Comparison of ENCODE assay signal across 12 mouse cellular contexts in genomic region chr10:92164648-92164960, GRCm38 (mm10).
DNase-seq lines count a peak whose midpoint lies in the region; ATAC-seq lines count a peak whose summit lies in the region.
"Had no signal": no experiment of that assay in that cellular context is flagged by ENCODE, and none has a peak within 500 bp of the region (broad histone marks: within the 10 kb centered on the region; RNA-seq: fewer than 3 reads in every experiment).

No protein-coding gene starts in this region.

- WGBS in heart, embryonic 12.5 days = 53% methylated on average over 3 of the region's 3 CpGs
- WGBS in embryonic facial prominence, embryonic 12.5 days = 36% methylated on average over 3 of the region's 3 CpGs
- 22% methylated on average over 3 of the region's 3 CpGs for WGBS in hindbrain, embryonic 13.5 days
- 10% methylated on average over 3 of the region's 3 CpGs for WGBS in midbrain, embryonic 16.5 days

- peak overlapping the region; percentile 23; the same call in 1 of the 2 replicates for H3K4me3 ChIP-seq in heart, embryonic 12.5 days
- peak overlapping the region; percentile 21 for H3K4me3 ChIP-seq in embryonic facial prominence, embryonic 12.5 days
- peak overlapping the region; percentile 68 for H3K4me3 ChIP-seq in hindbrain, embryonic 13.5 days
- peak overlapping the region; percentile 66 for H3K4me3 ChIP-seq in midbrain, embryonic 16.5 days (ENCODE audit: low read depth, low read length)
- H3K4me3 ChIP-seq: liver, embryonic 13.5 days had no signal

- H3K4me2 ChIP-seq in heart, embryonic 12.5 days = peak overlapping the region; percentile 18
- peak overlapping the region; percentile 26; the same call in 1 of the 2 replicates for H3K4me2 ChIP-seq in embryonic facial prominence, embryonic 12.5 days (replicated peaks)
- H3K4me2 ChIP-seq in hindbrain, embryonic 13.5 days = peak overlapping the region; percentile 64
- H3K4me2 ChIP-seq in midbrain, embryonic 16.5 days (ENCODE audit: low read length) = peak overlapping the region; percentile 57
- H3K4me2 ChIP-seq: liver, embryonic 13.5 days had no signal

- intact Hi-C loops in heart, postnatal 14 days (cut with DNase I) = no loop called here
- intact Hi-C loops in left cerebral cortex, postnatal 4 days (cut with DNase I) = no loop called here

- no peak for ATAC-seq in heart, embryonic 12.5 days (ENCODE audit: insufficient number of reproducible peaks, low FRiP score)
- no peak for ATAC-seq in embryonic facial prominence, embryonic 12.5 days (ENCODE audit: insufficient number of reproducible peaks, insufficient read depth, low FRiP score, low TSS enrichment)
- peak; percentile 47 for ATAC-seq in hindbrain, embryonic 13.5 days (ENCODE audit: low FRiP score)
- ATAC-seq in midbrain, embryonic 16.5 days = peak; percentile 43; the same call in 1 of the 2 replicates
- no peak for ATAC-seq in monocyte, adult 5-6 weeks (replicated peaks; ENCODE audit: insufficient number of reproducible peaks, low FRiP score, low TSS enrichment, poor library complexity, severe bottlenecking)

- H3K9me3 ChIP-seq in heart, embryonic 12.5 days (replicated peaks) = no peaks in the 10 kb centered on the region
- no peaks in the 10 kb centered on the region for H3K9me3 ChIP-seq in embryonic facial prominence, embryonic 12.5 days
- H3K9me3 ChIP-seq in hindbrain, embryonic 13.5 days = no peaks in the 10 kb centered on the region
- H3K9me3 ChIP-seq in midbrain, embryonic 16.5 days (replicated peaks; ENCODE audit: control insufficient read depth, low read length, poor library complexity, severe bottlenecking) = no peaks in the 10 kb centered on the region
- H3K9me3 ChIP-seq: liver, embryonic 13.5 days had no signal

- peaks cover 11% of the 10 kb centered on the region for H3K27me3 ChIP-seq in heart, embryonic 12.5 days (replicated peaks)
- no peaks in the 10 kb centered on the region; the same call in 1 of the 2 replicates for H3K27me3 ChIP-seq in embryonic facial prominence, embryonic 12.5 days
- H3K27me3 ChIP-seq in hindbrain, embryonic 13.5 days = no peaks in the 10 kb centered on the region; the same call in 1 of the 2 replicates
- H3K27me3 ChIP-seq in midbrain, embryonic 16.5 days (ENCODE audit: control insufficient read depth, insufficient read depth, low read depth, low read length) = no peaks in the 10 kb centered on the region

- H3K27ac ChIP-seq in heart, embryonic 12.5 days (ENCODE audit: poor library complexity, severe bottlenecking) = no peak overlapping the region
- 0 out of 2 replicates have a peak overlapping the region, but pooled peaks have one; percentile 30 for H3K27ac ChIP-seq in embryonic facial prominence, embryonic 12.5 days
- H3K27ac ChIP-seq in hindbrain, embryonic 13.5 days = peak overlapping the region; percentile 99
- peak overlapping the region; percentile 97 for H3K27ac ChIP-seq in midbrain, embryonic 16.5 days (ENCODE audit: low read length)
- H3K27ac ChIP-seq: liver, embryonic 13.5 days; macrophage had no signal

- no peak overlapping the region for H3K9ac ChIP-seq in heart, embryonic 12.5 days
- no peak overlapping the region; the same call in 1 of the 2 replicates for H3K9ac ChIP-seq in embryonic facial prominence, embryonic 12.5 days
- H3K9ac ChIP-seq in hindbrain, embryonic 13.5 days = peak overlapping the region; percentile 93
- H3K9ac ChIP-seq in midbrain, embryonic 16.5 days (ENCODE audit: low read depth, low read length) = peak overlapping the region; percentile 96
- H3K9ac ChIP-seq: liver, embryonic 13.5 days had no signal

- DNase-seq in heart, postnatal 14 days = no peak
- DNase-seq in liver = no peak
- no peak for DNase-seq in left cerebral cortex, postnatal 4 days
- DNase-seq: gastrocnemius, postnatal 25 days; heart, postnatal 10 days; liver, embryonic 13.5 days had no signal

- no peaks in the 10 kb centered on the region for H3K36me3 ChIP-seq in heart, embryonic 12.5 days
- H3K36me3 ChIP-seq in embryonic facial prominence, embryonic 12.5 days = no peaks in the 10 kb centered on the region
- no peaks in the 10 kb centered on the region for H3K36me3 ChIP-seq in hindbrain, embryonic 13.5 days
- H3K36me3 ChIP-seq in midbrain, embryonic 16.5 days (ENCODE audit: control insufficient read depth, insufficient read depth, low read length) = no peaks in the 10 kb centered on the region
- H3K36me3 ChIP-seq: liver, embryonic 13.5 days had no signal

- 0 out of 2 replicates have a peak, but pooled peaks cover 7% of the 10 kb centered on the region for H3K4me1 ChIP-seq in heart, embryonic 12.5 days (replicated peaks)
- H3K4me1 ChIP-seq in embryonic facial prominence, embryonic 12.5 days = no peaks in the 10 kb centered on the region
- H3K4me1 ChIP-seq in hindbrain, embryonic 13.5 days (replicated peaks) = peaks cover 18% of the 10 kb centered on the region
- peaks cover 5% of the 10 kb centered on the region for H3K4me1 ChIP-seq in midbrain, embryonic 16.5 days (ENCODE audit: control insufficient read depth, insufficient read depth, low read length)
- H3K4me1 ChIP-seq: liver, embryonic 13.5 days had no signal

Comparison
In these comparisons a context has a peak if more than half of its experiments do, and no peak if none do; other contexts are left out.
1. ATAC-seq: peak in hindbrain, embryonic 13.5 days (single experiment) and midbrain, embryonic 16.5 days (single experiment); none in heart, embryonic 12.5 days (single experiment), embryonic facial prominence, embryonic 12.5 days (single experiment) and monocyte, adult 5-6 weeks (single experiment).
2. H3K9ac ChIP-seq: peak in hindbrain, embryonic 13.5 days (single experiment) and midbrain, embryonic 16.5 days (single experiment); none in heart, embryonic 12.5 days (single experiment) and embryonic facial prominence, embryonic 12.5 days (single experiment).
3. Peak in every context shown above with its lines, with median percentiles within 50 percentile points of each other: H3K4me2 ChIP-seq and H3K4me3 ChIP-seq.